Mouse (Mus musculus): ENCODE data around the gene Mphosph9.

Mphosph9 gene

GRCm38 (mm10) chr5:124263246-124263645 lies 64.5 kb downstream of the Mphosph9 start:
- no peak for DNase-seq

GRCm38 (mm10) chr5:124262090-124262489 lies 65.7 kb downstream of the Mphosph9 start:
- DNase-seq, result no peak

- DNase-seq, result no peak
Observed at GRCm38 (mm10) chr5:124259133-124259532, 68.6 kb downstream of the Mphosph9 start.

GRCm38 (mm10) chr5:124258026-124258425 lies 69.7 kb downstream of the Mphosph9 start:
- DNase-seq, result no peak

GRCm38 (mm10) chr5:124255141-124255540 lies 72.6 kb downstream of the Mphosph9 start:
- DNase-seq, result no peak

- DNase-seq, result no peak
Observed at GRCm38 (mm10) chr5:124253555-124253954, 74.2 kb downstream of the Mphosph9 start.

GRCm38 (mm10) chr5:124252580-124253320 lies 75.0 kb downstream of the Mphosph9 start:
- no peak for DNase-seq

GRCm38 (mm10) chr5:124251070-124251469 lies 76.7 kb downstream of the Mphosph9 start:
- DNase-seq, result no peak

GRCm38 (mm10) chr5:124249614-124250591 lies 77.9 kb downstream of the Mphosph9 start, which contains the start of gene Pitpnm2:
Gene Pitpnm2 (minus strand): TSS chr5:124249760.
- DNase-seq, result peak; percentile 67 to 79

GRCm38 (mm10) chr5:124248845-124249613 lies 78.7 kb downstream of the Mphosph9 start:
- DNase-seq, result peak; percentile 70 to 78

GRCm38 (mm10) chr5:124247986-124248626 lies 79.7 kb downstream of the Mphosph9 start:
- DNase-seq, result peak in 1 of 2 experiments; percentile 38

- no peak for DNase-seq
Observed at GRCm38 (mm10) chr5:124247296-124247695, 80.5 kb downstream of the Mphosph9 start.

- no peak for DNase-seq
Observed at GRCm38 (mm10) chr5:124244885-124245284, 82.9 kb downstream of the Mphosph9 start.

- no peak for DNase-seq
Observed at GRCm38 (mm10) chr5:124244449-124244848, 83.3 kb downstream of the Mphosph9 start.

- no peak for DNase-seq
Observed at GRCm38 (mm10) chr5:124243236-124243901, 84.4 kb downstream of the Mphosph9 start.

GRCm38 (mm10) chr5:124241686-124242444 lies 85.9 kb downstream of the Mphosph9 start:
- no peak for DNase-seq

GRCm38 (mm10) chr5:124240841-124241685 lies 86.7 kb downstream of the Mphosph9 start:
- DNase-seq, result peak; percentile 46 to 61

- peak in 1 of 2 experiments; percentile 46 for DNase-seq
Observed at GRCm38 (mm10) chr5:124236180-124236579, 91.6 kb downstream of the Mphosph9 start.

GRCm38 (mm10) chr5:124234778-124235177 lies 93.0 kb downstream of the Mphosph9 start:
- no peak for DNase-seq

Data from kidney, postnatal 4 days (tissue).